Mouse (Mus musculus) hematopoietic stem cell, adult 5-6 weeks (primary cell): ENCODE data around the gene Kif13a. TPM values are rescaled to one million over a fixed set of nuclear protein-coding genes. Genes with fewer than 3 reads are reported as not detected.

Experiments used
- total RNA-seq: library from RNA; stranded (forward); fragments of 172-1452, 232-1000 nt; gene quantifications from 2 replicates; pipeline ENCODE4 v1.2.3, GENCODE M21; 2017

The Kif13a gene
- total RNA-seq, 1 experiment from 2014 or later = 54.7 TPM

Other genes starting within 250 kb of the Kif13a start
- 108 and 117 TPM in 2 replicates for gene Nup153, start 201.9 kb downstream of the Kif13a start, total RNA-seq
- 0.35 and 4.4 TPM in 2 replicates for gene Nhlrc1, start 85.0 kb upstream of the Kif13a start, total RNA-seq
- gene Kdm1b, start 113.6 kb upstream of the Kif13a start, total RNA-seq = 16.0 and 18.4 TPM in 2 replicates
- gene Tpmt, start 114.9 kb upstream of the Kif13a start, total RNA-seq = 2.6 and 4.8 TPM in 2 replicates
- 477 and 501 TPM in 2 replicates for gene Dek, start 176.3 kb upstream of the Kif13a start, total RNA-seq
- gene Rnf144b, start 192.8 kb upstream of the Kif13a start, total RNA-seq = 5.3 and 5.6 TPM in 2 replicates